Mouse (Mus musculus) CD4-positive, CD25-positive, alpha-beta regulatory T cell, adult 4 months (primary cell): ENCODE data around the gene Bloc1s5. TPM values are rescaled to one million over a fixed set of nuclear protein-coding genes. Genes with fewer than 3 reads are reported as not detected.
"Not testable (repeated sequence)": the region's sequence is repeated elsewhere in the genome, so short reads cannot be mapped to it uniquely, and the experiment has no call there.

Experiments used
- ATAC-seq: one replicate; pipeline ENCODE4 v1.8.0; 2017
- polyA plus RNA-seq, 2 experiments: library from polyadenylated mRNA; unstranded; fragments of 100-300 nt; shearing (Covaris generic); gene quantifications; one replicate each; pipeline ENCODE4 v1.2.1; 2017

The Bloc1s5 gene
- 1 to 10 TPM; 7.8 to 9.4 TPM for polyA plus RNA-seq

GRCm38 (mm10) chr13:38634800-38635269 lies at the start of gene Bloc1s5:
TSS of gene Bloc1s5 (minus strand) at chr13:38635109.
- ATAC-seq = peak; percentile 84

- ATAC-seq = no peak
Observed at GRCm38 (mm10) chr13:38672336-38672735, 37.4 kb upstream of the Bloc1s5 start.

- not testable (repeated sequence) for ATAC-seq
Observed at GRCm38 (mm10) chr13:38671451-38671850, 36.5 kb upstream of the Bloc1s5 start.

GRCm38 (mm10) chr13:38670051-38670450 lies 35.1 kb upstream of the Bloc1s5 start:
- ATAC-seq = no peak

GRCm38 (mm10) chr13:38668514-38668913 lies 33.6 kb upstream of the Bloc1s5 start:
- ATAC-seq = peak; percentile 71

GRCm38 (mm10) chr13:38664753-38665152 lies 29.8 kb upstream of the Bloc1s5 start:
- ATAC-seq = no peak

- no peak for ATAC-seq
Observed at GRCm38 (mm10) chr13:38659524-38660136, 24.7 kb upstream of the Bloc1s5 start.

GRCm38 (mm10) chr13:38658528-38659280 lies 23.8 kb upstream of the Bloc1s5 start, which contains the start of gene Eef1e1:
TSS of gene Eef1e1 (minus strand) at chr13:38659058.
- ATAC-seq = peak; percentile 99

- no peak for ATAC-seq
Observed at GRCm38 (mm10) chr13:38657865-38658264, 23.0 kb upstream of the Bloc1s5 start.

- no peak for ATAC-seq
Observed at GRCm38 (mm10) chr13:38650292-38650691, 15.4 kb upstream of the Bloc1s5 start.

- ATAC-seq = no peak
Observed at GRCm38 (mm10) chr13:38649069-38649468, 14.2 kb upstream of the Bloc1s5 start.

- no peak for ATAC-seq
Observed at GRCm38 (mm10) chr13:38641414-38641813, 6.5 kb upstream of the Bloc1s5 start.

- no peak for ATAC-seq
Observed at GRCm38 (mm10) chr13:38640961-38641360, 6.1 kb upstream of the Bloc1s5 start.

GRCm38 (mm10) chr13:38638694-38639093 lies 3.8 kb upstream of the Bloc1s5 start:
- no peak for ATAC-seq

- ATAC-seq = peak; percentile 12
Observed at GRCm38 (mm10) chr13:38634256-38634799, 581 bp downstream of the Bloc1s5 start.

- ATAC-seq = no peak
Observed at GRCm38 (mm10) chr13:38633287-38634000, 1.5 kb downstream of the Bloc1s5 start.

- ATAC-seq = no peak
Observed at GRCm38 (mm10) chr13:38632556-38632955, 2.4 kb downstream of the Bloc1s5 start.

- no peak for ATAC-seq
Observed at GRCm38 (mm10) chr13:38626229-38626525, 8.7 kb downstream of the Bloc1s5 start.

- ATAC-seq = no peak
Observed at GRCm38 (mm10) chr13:38625492-38626228, 9.2 kb downstream of the Bloc1s5 start.

- no peak for ATAC-seq
Observed at GRCm38 (mm10) chr13:38624292-38624902, 10.5 kb downstream of the Bloc1s5 start.

GRCm38 (mm10) chr13:38623296-38623695 lies 11.6 kb downstream of the Bloc1s5 start:
- ATAC-seq = no peak
